Mouse (Mus musculus) gonadal fat pad, adult 2 months (tissue): ENCODE results near the gene Nr6a1. TPM values are rescaled to one million over a fixed set of nuclear protein-coding genes. Genes with fewer than 3 reads are reported as not detected.

Experiments
- DNase-seq: peaks from one replicate; pipeline ENCODE4 v3.0.0-alpha.2; 2012; ENCODE audit warnings: low read depth
- polyA plus RNA-seq: library from polyadenylated mRNA; depleted of rRNA; stranded (reverse); fragments of >200 nt; gene quantifications from 2 replicates; pipeline ENCODE4 v1.2.3, GENCODE M21; 2012; rRNA removed

Nr6a1 gene
- polyA plus RNA-seq, 1 experiment = 6.8 TPM

GRCm38 (mm10) chr2:38675366-38675969 lies 252.0 kb downstream of the Nr6a1 start:
- no peak for DNase-seq

Other genes starting within 250 kb of the Nr6a1 start
- 0.23 and 0.30 TPM in 2 replicates for gene Nr5a1, start 213.1 kb downstream of the Nr6a1 start, polyA plus RNA-seq
- 3.3 and 3.8 TPM in 2 replicates for gene Olfml2a, start 4.3 kb upstream of the Nr6a1 start, polyA plus RNA-seq
- 1.6 and 1.7 TPM in 2 replicates for gene Wdr38, start 69.8 kb upstream of the Nr6a1 start, polyA plus RNA-seq
- 45.4 and 61.0 TPM in 2 replicates for gene Arpc5l, start 77.7 kb upstream of the Nr6a1 start, polyA plus RNA-seq
- gene Rpl35, start 77.9 kb upstream of the Nr6a1 start, polyA plus RNA-seq = 134 and 206 TPM in 2 replicates
- gene Golga1, start 137.9 kb upstream of the Nr6a1 start, polyA plus RNA-seq = 15.5 and 18.4 TPM in 2 replicates